Mouse (Mus musculus) lung, postnatal 0 days (tissue): ENCODE measurements around the gene Gm5294.

Experiments used
- CTCF ChIP-seq: IDR thresholded peaks from 2 replicates; pipeline ENCODE4 v1.5.1; 2016; ENCODE audit warnings: antibody characterized with exemption, mild to moderate bottlenecking
- EP300 ChIP-seq: IDR thresholded peaks from 2 replicates; pipeline ENCODE4 v1.6.1; 2016; ENCODE audit warnings: antibody characterized with exemption, mild to moderate bottlenecking, control low read depth

DNA sequence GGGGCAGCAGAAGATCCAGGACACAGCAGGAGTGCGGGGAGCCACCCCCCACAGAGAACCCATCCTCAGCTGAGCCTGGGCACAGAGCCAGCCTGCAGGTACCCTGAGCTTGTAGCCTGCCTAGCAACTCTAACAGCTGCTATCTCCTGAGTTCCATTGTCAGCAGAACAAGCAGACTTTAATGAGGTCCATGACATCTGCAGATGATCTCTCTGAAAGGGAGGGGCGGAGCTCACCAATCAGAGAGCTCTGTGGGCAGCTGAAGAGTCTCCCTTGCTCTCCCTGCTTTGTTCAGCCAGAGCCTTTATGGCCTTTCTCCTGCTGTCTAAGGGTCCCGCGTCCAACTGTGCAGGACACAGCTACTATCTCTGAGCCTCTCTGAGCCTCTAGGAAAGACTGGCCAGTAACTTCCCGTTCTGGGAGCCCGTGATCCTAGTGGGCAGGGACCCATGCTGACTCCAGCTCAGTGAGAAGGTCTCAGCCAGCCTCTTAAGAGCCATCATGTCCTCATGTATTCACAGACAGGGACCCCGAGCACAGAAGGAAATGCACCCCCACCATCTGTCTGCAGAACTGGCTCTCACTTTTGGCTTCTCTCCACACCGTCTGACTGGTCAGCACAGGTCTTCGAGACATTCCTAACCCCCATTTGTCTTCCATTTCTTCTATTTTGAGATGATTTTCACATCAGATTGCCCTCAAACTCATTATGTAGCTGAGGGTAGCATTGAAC lies 41.0 kb upstream of the Gm5294 start:
- TF ChIP-seq CTCF (no peak), EP300 (no peak)
